Comparison of ENCODE assay signal across 29 mouse cellular contexts in the genomic region with DNA sequence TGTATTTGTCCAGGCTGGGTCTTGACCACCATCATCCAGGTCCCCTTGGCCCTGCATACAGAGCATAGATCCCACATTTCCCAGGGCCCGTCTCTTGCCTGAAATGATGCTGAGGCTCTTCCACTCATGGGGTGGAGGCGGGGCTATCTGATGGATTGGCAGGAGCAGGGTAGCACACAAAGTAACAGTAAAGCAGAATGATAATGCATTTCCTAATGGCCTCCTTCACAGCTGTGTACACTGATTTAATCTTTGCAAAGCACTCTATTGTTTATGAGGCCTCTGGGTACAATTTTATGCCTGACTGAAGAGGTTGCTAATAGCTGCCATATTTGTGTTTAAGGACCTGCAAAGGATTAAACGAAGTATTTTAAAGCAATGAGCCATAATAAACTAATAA.
DNase-seq lines count a peak whose midpoint lies in the region; ATAC-seq lines count a peak whose summit lies in the region.
"Had no signal": no experiment of that assay in that cellular context is flagged by ENCODE, and none has a peak within 500 bp of the region (broad histone marks: within the 10 kb centered on the region; RNA-seq: fewer than 3 reads in every experiment).

No protein-coding gene starts in this region.

- H3K4me2 ChIP-seq in midbrain, embryonic 13.5 days (replicated peaks), result no peak overlapping the region
- no peak overlapping the region for H3K4me2 ChIP-seq in midbrain, embryonic 15.5 days
- H3K4me2 ChIP-seq in neural tube, embryonic 12.5 days (replicated peaks), result no peak overlapping the region
- H3K4me2 ChIP-seq in heart, embryonic 11.5 days, result no peak overlapping the region
- H3K4me2 ChIP-seq: embryonic facial prominence, embryonic 12.5 days; heart, embryonic 15.5 days; intestine, embryonic 15.5 days; limb, embryonic 15.5 days; lung, embryonic 15.5 days; stomach, embryonic 15.5 days had no signal

- H3K9ac ChIP-seq in midbrain, embryonic 13.5 days (replicated peaks), result no peak overlapping the region
- no peak overlapping the region for H3K9ac ChIP-seq in midbrain, embryonic 15.5 days
- no peak overlapping the region for H3K9ac ChIP-seq in neural tube, embryonic 12.5 days
- no peak overlapping the region for H3K9ac ChIP-seq in heart, embryonic 11.5 days (ENCODE audit: low read depth, low read length)
- H3K9ac ChIP-seq: embryonic facial prominence, embryonic 12.5 days; heart, embryonic 15.5 days; intestine, embryonic 15.5 days; limb, embryonic 15.5 days; liver, embryonic 14.5 days; lung, embryonic 15.5 days; stomach, embryonic 15.5 days had no signal

- H3K36me3 ChIP-seq in midbrain, embryonic 13.5 days, result no peaks in the 10 kb centered on the region
- H3K36me3 ChIP-seq in midbrain, embryonic 15.5 days (replicated peaks), result no peaks in the 10 kb centered on the region
- no peaks in the 10 kb centered on the region for H3K36me3 ChIP-seq in neural tube, embryonic 12.5 days
- no peaks in the 10 kb centered on the region for H3K36me3 ChIP-seq in heart, embryonic 11.5 days (ENCODE audit: control insufficient read depth, insufficient read depth, low read length)
- H3K36me3 ChIP-seq: embryonic facial prominence, embryonic 12.5 days; heart, embryonic 15.5 days; intestine, embryonic 15.5 days; limb, embryonic 15.5 days; lung, embryonic 15.5 days; stomach, embryonic 15.5 days had no signal

- H3K4me3 ChIP-seq in midbrain, embryonic 13.5 days (replicated peaks), result no peak overlapping the region
- no peak overlapping the region for H3K4me3 ChIP-seq in midbrain, embryonic 15.5 days
- H3K4me3 ChIP-seq in neural tube, embryonic 12.5 days, result no peak overlapping the region
- H3K4me3 ChIP-seq in heart, embryonic 11.5 days (ENCODE audit: low read depth, low read length), result no peak overlapping the region
- H3K4me3 ChIP-seq: embryonic facial prominence, embryonic 12.5 days; gastrocnemius, adult 2 months; heart, embryonic 15.5 days; intestine, embryonic 15.5 days; limb, embryonic 15.5 days; lung, embryonic 15.5 days; megakaryocyte, embryonic 14.5 days; myocyte; stomach, embryonic 15.5 days had no signal

- no peaks in the 10 kb centered on the region for H3K27me3 ChIP-seq in midbrain, embryonic 13.5 days
- H3K27me3 ChIP-seq in midbrain, embryonic 15.5 days (replicated peaks), result no peaks in the 10 kb centered on the region
- no peaks in the 10 kb centered on the region for H3K27me3 ChIP-seq in neural tube, embryonic 12.5 days (replicated peaks)
- no peaks in the 10 kb centered on the region for H3K27me3 ChIP-seq in heart, embryonic 11.5 days (ENCODE audit: control insufficient read depth, insufficient read depth, low read length)
- H3K27me3 ChIP-seq: embryonic facial prominence, embryonic 12.5 days; heart, embryonic 15.5 days; intestine, embryonic 15.5 days; limb, embryonic 15.5 days; lung, embryonic 15.5 days; megakaryocyte, embryonic 14.5 days; stomach, embryonic 15.5 days had no signal

- no peak overlapping the region for H3K27ac ChIP-seq in midbrain, embryonic 13.5 days
- H3K27ac ChIP-seq in midbrain, embryonic 15.5 days, result no peak overlapping the region
- no peak overlapping the region for H3K27ac ChIP-seq in neural tube, embryonic 12.5 days
- H3K27ac ChIP-seq in heart, embryonic 11.5 days (ENCODE audit: low read depth, low read length), result no peak overlapping the region
- H3K27ac ChIP-seq: embryonic facial prominence, embryonic 12.5 days; gastrocnemius, adult 2 months; heart, embryonic 15.5 days; intestine, embryonic 15.5 days; limb, embryonic 15.5 days; liver, embryonic 14.5 days; lung, embryonic 15.5 days; stomach, embryonic 15.5 days had no signal

- 0 out of 2 replicates have a peak, but pooled peaks have one; percentile 20 for ATAC-seq in midbrain, embryonic 13.5 days
- ATAC-seq in midbrain, embryonic 15.5 days (replicated peaks), result no peak
- ATAC-seq in neural tube, embryonic 12.5 days (ENCODE audit: low FRiP score, low read depth), result peak; percentile 90
- ATAC-seq in heart, embryonic 11.5 days (replicated peaks; ENCODE audit: insufficient number of reproducible peaks, low FRiP score, low TSS enrichment), result no peak
- ATAC-seq: intestine, embryonic 15.5 days; midbrain, embryonic 16.5 days had no signal

- H3K9me3 ChIP-seq in midbrain, embryonic 13.5 days, result no peaks in the 10 kb centered on the region
- H3K9me3 ChIP-seq in midbrain, embryonic 15.5 days, result no peaks in the 10 kb centered on the region
- no peaks in the 10 kb centered on the region for H3K9me3 ChIP-seq in neural tube, embryonic 12.5 days
- no peaks in the 10 kb centered on the region for H3K9me3 ChIP-seq in heart, embryonic 11.5 days (replicated peaks; ENCODE audit: control insufficient read depth, low read length)
- H3K9me3 ChIP-seq: embryonic facial prominence, embryonic 12.5 days; heart, embryonic 15.5 days; intestine, embryonic 15.5 days; limb, embryonic 15.5 days; lung, embryonic 15.5 days; stomach, embryonic 15.5 days had no signal

- WGBS in midbrain, embryonic 13.5 days, result 60% methylated on average over 3 of the region's 3 CpGs
- 60% methylated on average over 3 of the region's 3 CpGs for WGBS in midbrain, embryonic 15.5 days
- WGBS in neural tube, embryonic 12.5 days, result 53% methylated on average over 3 of the region's 3 CpGs
- WGBS in heart, embryonic 11.5 days (ENCODE audit: insufficient replicate concordance), result 78% methylated on average over 3 of the region's 3 CpGs

- DNase-seq in embryo, embryonic 11 days, result peak; percentile 7
- no peak for DNase-seq in embryo, embryonic 10 days (ENCODE audit: low spot score)
- DNase-seq in left cerebral cortex, adult 11 months (ENCODE audit: low spot score), result no peak
- DNase-seq in thymus, postnatal 25 days, result no peak
- DNase-seq: adrenal gland, postnatal 14 days; cerebellum, adult 8-10 months; cerebellum, postnatal 36 days; gastrocnemius, adult 2 months; kidney, adult 8-10 months; kidney, postnatal 10 days; left cerebral cortex, postnatal 4 days; lung, postnatal 36 days; right cerebral cortex, adult 18-20 months; right cerebral cortex, postnatal 4 days; thymus, postnatal 36 days had no signal

- 0 out of 2 replicates have a peak, but pooled peaks cover 7% of the 10 kb centered on the region for H3K4me1 ChIP-seq in midbrain, embryonic 13.5 days (replicated peaks)
- no peaks in the 10 kb centered on the region for H3K4me1 ChIP-seq in midbrain, embryonic 15.5 days
- peaks cover 9% of the 10 kb centered on the region for H3K4me1 ChIP-seq in neural tube, embryonic 12.5 days
- no peaks in the 10 kb centered on the region for H3K4me1 ChIP-seq in heart, embryonic 11.5 days (ENCODE audit: control insufficient read depth, insufficient read depth, low read length)
- H3K4me1 ChIP-seq: embryonic facial prominence, embryonic 12.5 days; heart, embryonic 15.5 days; intestine, embryonic 15.5 days; limb, embryonic 15.5 days; lung, embryonic 15.5 days; megakaryocyte, embryonic 14.5 days; stomach, embryonic 15.5 days had no signal

Comparison
In these comparisons a context has a peak if more than half of its experiments do, and no peak if none do; other contexts are left out.
1. ATAC-seq: peak in midbrain, embryonic 13.5 days (single experiment) and neural tube, embryonic 12.5 days (single experiment); none in midbrain, embryonic 15.5 days (single experiment) and heart, embryonic 11.5 days (single experiment).